ENCODE assay signal across 27 mouse cellular contexts in genomic region chr14:14351148-14351455, GRCm38 (mm10). TPM values are rescaled to one million over a fixed set of nuclear protein-coding genes. Genes with fewer than 3 reads are reported as not detected.
DNase-seq lines count a peak whose midpoint lies in the region; ATAC-seq and TF ChIP-seq lines count a peak whose summit lies in the region.
"Had no signal": no experiment of that assay in that cellular context is flagged by ENCODE, and none has a peak within 500 bp of the region (broad histone marks: within the 10 kb centered on the region; RNA-seq: fewer than 3 reads in every experiment).

No protein-coding gene starts in this region.

- no peak for TF ChIP-seq CTCF in liver, postnatal 0 days (IDR thresholded peaks at IDR 0.05; ENCODE audit: low read depth)
- no peak for TF ChIP-seq CTCF in layer of hippocampus, adult 2 months (conservative IDR thresholded peaks at IDR 0.05)

- no peaks in the 10 kb centered on the region for H3K27me3 ChIP-seq in embryonic facial prominence, embryonic 11.5 days (ENCODE audit: control insufficient read depth, insufficient read depth, low read length)
- H3K27me3 ChIP-seq in embryonic facial prominence, embryonic 10.5 days (replicated peaks; ENCODE audit: low read depth, poor library complexity, severe bottlenecking) = no peaks in the 10 kb centered on the region
- H3K27me3 ChIP-seq in liver, postnatal 0 days (ENCODE audit: insufficient read depth, low read length) = no peaks in the 10 kb centered on the region
- no peaks in the 10 kb centered on the region for H3K27me3 ChIP-seq in liver, embryonic 12.5 days (replicated peaks)
- no peaks in the 10 kb centered on the region for H3K27me3 ChIP-seq in limb, embryonic 10.5 days (ENCODE audit: low read depth, poor library complexity, severe bottlenecking)
- H3K27me3 ChIP-seq: midbrain, embryonic 13.5 days; neural tube, embryonic 12.5 days had no signal

- H3K4me1 ChIP-seq in embryonic facial prominence, embryonic 11.5 days (ENCODE audit: control insufficient read depth, insufficient read depth, low read length) = no peaks in the 10 kb centered on the region
- peaks cover 5% of the 10 kb centered on the region; the same call in 1 of the 2 replicates for H3K4me1 ChIP-seq in embryonic facial prominence, embryonic 10.5 days
- no peaks in the 10 kb centered on the region for H3K4me1 ChIP-seq in liver, postnatal 0 days (ENCODE audit: insufficient read depth)
- peaks cover 9% of the 10 kb centered on the region for H3K4me1 ChIP-seq in liver, embryonic 12.5 days
- peaks cover 4% of the 10 kb centered on the region; the same call in 1 of the 2 replicates for H3K4me1 ChIP-seq in limb, embryonic 10.5 days
- H3K4me1 ChIP-seq: midbrain, embryonic 13.5 days had no signal

- no peak overlapping the region for H3K4me2 ChIP-seq in embryonic facial prominence, embryonic 11.5 days (ENCODE audit: low read depth, low read length)
- no peak overlapping the region for H3K4me2 ChIP-seq in liver, postnatal 0 days (ENCODE audit: low read depth, low read length)
- H3K4me2 ChIP-seq in liver, embryonic 12.5 days = no peak overlapping the region
- H3K4me2 ChIP-seq: midbrain, embryonic 13.5 days; neural tube, embryonic 12.5 days had no signal

- peaks cover 14% of the 10 kb centered on the region for H3K9me3 ChIP-seq in embryonic facial prominence, embryonic 11.5 days (replicated peaks; ENCODE audit: control insufficient read depth, low read length)
- H3K9me3 ChIP-seq in embryonic facial prominence, embryonic 10.5 days = peaks cover 95% of the 10 kb centered on the region
- peaks cover 72% of the 10 kb centered on the region for H3K9me3 ChIP-seq in liver, postnatal 0 days (ENCODE audit: low read length)
- peaks cover 90% of the 10 kb centered on the region for H3K9me3 ChIP-seq in liver, embryonic 12.5 days (replicated peaks)
- peaks cover 53% of the 10 kb centered on the region for H3K9me3 ChIP-seq in limb, embryonic 10.5 days (replicated peaks)

- 95% methylated on average over 7 of the region's 7 CpGs for WGBS in embryonic facial prominence, embryonic 11.5 days
- 94% methylated on average over 7 of the region's 7 CpGs for WGBS in embryonic facial prominence, embryonic 10.5 days
- WGBS in liver, postnatal 0 days (ENCODE audit: insufficient replicate concordance) = 91% methylated on average over 7 of the region's 7 CpGs
- WGBS in liver, embryonic 12.5 days (ENCODE audit: insufficient replicate concordance) = 84% methylated on average over 7 of the region's 7 CpGs
- WGBS in limb, embryonic 10.5 days = 98% methylated on average over 7 of the region's 7 CpGs

- H3K4me3 ChIP-seq in embryonic facial prominence, embryonic 11.5 days (ENCODE audit: low read depth, low read length) = no peak overlapping the region
- no peak overlapping the region for H3K4me3 ChIP-seq in embryonic facial prominence, embryonic 10.5 days
- no peak overlapping the region for H3K4me3 ChIP-seq in liver, postnatal 0 days (ENCODE audit: low read depth, low read length)
- no peak overlapping the region for H3K4me3 ChIP-seq in liver, embryonic 12.5 days
- no peak overlapping the region for H3K4me3 ChIP-seq in limb, embryonic 10.5 days
- no peak overlapping the region for H3K4me3 ChIP-seq in layer of hippocampus, adult 2 months
- H3K4me3 ChIP-seq: forebrain, embryonic 10.5 days; midbrain, embryonic 13.5 days; neural tube, embryonic 12.5 days had no signal

- peak; percentile 0 for DNase-seq in embryonic facial prominence, embryonic 11.5 days (ENCODE audit: low spot score)
- no peak for DNase-seq in embryonic facial prominence, embryonic 10.5 days (ENCODE audit: low spot score)
- peak; percentile 17 for DNase-seq in liver, postnatal 0 days
- DNase-seq in R1 (ENCODE audit: low read depth, low spot score) = peak; percentile 48
- DNase-seq in limb, embryonic 10.5 days (ENCODE audit: low spot score) = peak; percentile 32
- no peak for DNase-seq in layer of hippocampus, adult 2 months (ENCODE audit: low spot score in 2 of 2)
- no peak for DNase-seq in kidney, adult 8-10 months
- DNase-seq: adrenal gland, adult 8-10 months; gastrocnemius, postnatal 36 days; kidney, adult 11 months; left cerebral cortex, postnatal 4 days had no signal

- no peaks in the 10 kb centered on the region for H3K36me3 ChIP-seq in embryonic facial prominence, embryonic 11.5 days (replicated peaks; ENCODE audit: control insufficient read depth, insufficient read depth, low read depth, low read length)
- peaks cover 48% of the 10 kb centered on the region for H3K36me3 ChIP-seq in embryonic facial prominence, embryonic 10.5 days (replicated peaks)
- H3K36me3 ChIP-seq in liver, postnatal 0 days (replicated peaks; ENCODE audit: insufficient read depth, low read length) = no peaks in the 10 kb centered on the region
- H3K36me3 ChIP-seq in liver, embryonic 12.5 days = peaks cover 48% of the 10 kb centered on the region
- peaks cover 48% of the 10 kb centered on the region for H3K36me3 ChIP-seq in limb, embryonic 10.5 days

- no peak for TF ChIP-seq EP300 in liver, postnatal 0 days (IDR thresholded peaks at IDR 0.05; ENCODE audit: low read depth)

- no peak for ATAC-seq in embryonic facial prominence, embryonic 11.5 days (replicated peaks; ENCODE audit: insufficient number of reproducible peaks, low FRiP score, low TSS enrichment, low read depth)
- ATAC-seq in liver, postnatal 0 days = no peak
- ATAC-seq in liver, embryonic 12.5 days = no peak
- ATAC-seq: hindbrain, postnatal 0 days had no signal

- H3K9ac ChIP-seq in embryonic facial prominence, embryonic 11.5 days (replicated peaks; ENCODE audit: low read length) = no peak overlapping the region
- H3K9ac ChIP-seq in liver, postnatal 0 days (replicated peaks) = no peak overlapping the region
- H3K9ac ChIP-seq in liver, embryonic 12.5 days = no peak overlapping the region
- H3K9ac ChIP-seq: midbrain, embryonic 13.5 days; neural tube, embryonic 12.5 days had no signal

- H3K27ac ChIP-seq in embryonic facial prominence, embryonic 11.5 days (replicated peaks; ENCODE audit: low read depth, low read length) = no peak overlapping the region
- no peak overlapping the region for H3K27ac ChIP-seq in embryonic facial prominence, embryonic 10.5 days (replicated peaks)
- H3K27ac ChIP-seq in liver, postnatal 0 days (ENCODE audit: low read depth) = no peak overlapping the region
- no peak overlapping the region for H3K27ac ChIP-seq in liver, embryonic 12.5 days
- H3K27ac ChIP-seq in limb, embryonic 10.5 days = no peak overlapping the region
- H3K27ac ChIP-seq in layer of hippocampus, adult 2 months = no peak overlapping the region
- H3K27ac ChIP-seq: forebrain, embryonic 10.5 days; hindbrain, postnatal 0 days; neural tube, embryonic 12.5 days had no signal

RNA-seq across cellular contexts. Expression of gene Il3ra, which starts 5.0 kb away (rescaled TPM):
- polyA plus RNA-seq in embryonic facial prominence, embryonic 11.5 days (2014; fragmentation: Nextera tagmentation; extraction: Ambion mirVana) = 1.4 and 3.8 TPM in 2 replicates
- 1.8 and 2.2 TPM in 2 replicates for polyA plus RNA-seq in embryonic facial prominence, embryonic 10.5 days (2016; fragmentation: Nextera tagmentation; extraction: Ambion mirVana)
- 2.9 and 3.2 TPM in 2 replicates for polyA plus RNA-seq in liver, postnatal 0 days (2015; fragmentation: Nextera tagmentation; extraction: Ambion mirVana)
- polyA plus RNA-seq in liver, embryonic 12.5 days (2016; fragmentation: Nextera tagmentation; extraction: Ambion mirVana) = 2.1 and 3.2 TPM in 2 replicates
- 2.9 and 4.1 TPM in 2 replicates for polyA plus RNA-seq in limb, embryonic 10.5 days (2016; fragmentation: Nextera tagmentation; extraction: Ambion mirVana)
- total RNA-seq in layer of hippocampus, adult 2 months (2021) = 1 to 10 TPM; 3.4 to 5.0 TPM

RNA-seq across cellular contexts. Expression of gene Olfr31, which starts 28.5 kb away (rescaled TPM):
- not detected in 2 replicates for polyA plus RNA-seq in embryonic facial prominence, embryonic 11.5 days (2014; fragmentation: Nextera tagmentation; extraction: Ambion mirVana)
- not detected in 2 replicates for polyA plus RNA-seq in embryonic facial prominence, embryonic 10.5 days (2016; fragmentation: Nextera tagmentation; extraction: Ambion mirVana)
- polyA plus RNA-seq in liver, postnatal 0 days (2015; fragmentation: Nextera tagmentation; extraction: Ambion mirVana) = not detected in 2 replicates
- not detected in 2 replicates for polyA plus RNA-seq in liver, embryonic 12.5 days (2016; fragmentation: Nextera tagmentation; extraction: Ambion mirVana)
- not detected in 2 replicates for polyA plus RNA-seq in limb, embryonic 10.5 days (2016; fragmentation: Nextera tagmentation; extraction: Ambion mirVana)
- not detected for total RNA-seq in layer of hippocampus, adult 2 months (2021)
- total RNA-seq: adrenal gland, adult 8-10 months; common myeloid progenitor, adult 5-6 weeks; gastrocnemius, postnatal 36 days; heart, adult 8-10 months; hematopoietic stem cell, adult 5-6 weeks; hindbrain, postnatal 0 days; left cerebral cortex, adult 8-10 months; left cerebral cortex, postnatal 4 days; megakaryocyte progenitor cell, adult 5-6 weeks had no signal
- polyA plus RNA-seq: forebrain, embryonic 10.5 days; heart, embryonic 16.5 days; kidney, embryonic 16.5 days; large intestine, adult 2 months; liver, embryonic 16.5 days; midbrain, embryonic 13.5 days; neural tube, embryonic 12.5 days; spleen, adult 2 months had no signal

RNA-seq across cellular contexts. Expression of gene Olfr721-ps1, which starts 50.0 kb away (rescaled TPM):
- not detected in 2 replicates for polyA plus RNA-seq in embryonic facial prominence, embryonic 11.5 days (2014; fragmentation: Nextera tagmentation; extraction: Ambion mirVana)
- polyA plus RNA-seq in embryonic facial prominence, embryonic 10.5 days (2016; fragmentation: Nextera tagmentation; extraction: Ambion mirVana) = not detected in 2 replicates
- polyA plus RNA-seq in liver, postnatal 0 days (2015; fragmentation: Nextera tagmentation; extraction: Ambion mirVana) = not detected in 2 replicates
- not detected in 2 replicates for polyA plus RNA-seq in liver, embryonic 12.5 days (2016; fragmentation: Nextera tagmentation; extraction: Ambion mirVana)
- polyA plus RNA-seq in limb, embryonic 10.5 days (2016; fragmentation: Nextera tagmentation; extraction: Ambion mirVana) = not detected in 2 replicates
- total RNA-seq in layer of hippocampus, adult 2 months (2021) = not detected
- total RNA-seq: adrenal gland, adult 8-10 months; common myeloid progenitor, adult 5-6 weeks; gastrocnemius, postnatal 36 days; heart, adult 8-10 months; hematopoietic stem cell, adult 5-6 weeks; hindbrain, postnatal 0 days; layer of hippocampus, postnatal 14 days; left cerebral cortex, adult 8-10 months; left cerebral cortex, postnatal 4 days; megakaryocyte progenitor cell, adult 5-6 weeks had no signal
- polyA plus RNA-seq: forebrain, embryonic 10.5 days; heart, embryonic 16.5 days; hindbrain, postnatal 0 days; kidney, embryonic 16.5 days; large intestine, adult 2 months; liver, embryonic 16.5 days; midbrain, embryonic 13.5 days; neural tube, embryonic 12.5 days; spleen, adult 2 months had no signal

Comparison
In these comparisons a context has a peak if more than half of its experiments do, and no peak if none do; other contexts are left out.
1. DNase-seq: peak in embryonic facial prominence, embryonic 11.5 days (single experiment), liver, postnatal 0 days (single experiment), R1 (single experiment) and limb, embryonic 10.5 days (single experiment); none in embryonic facial prominence, embryonic 10.5 days (single experiment), layer of hippocampus, adult 2 months (0 of 2) and kidney, adult 8-10 months (0 of 2).